Mouse (Mus musculus): Measurements from ENCODE around the gene Mfn2.

- no peak for TF ChIP-seq ZC3H11A (IDR thresholded peaks at IDR 0.05; ENCODE audit: borderline replicate concordance, low read depth, low read length)
- no peak for TF ChIP-seq MAFK (IDR thresholded peaks at IDR 0.05; ENCODE audit: insufficient read depth, low read depth, low read length)
- TF ChIP-seq HCFC1 (IDR thresholded peaks at IDR 0.05; ENCODE audit: borderline replicate concordance, insufficient read depth, low read length), result no peak
Measured at GRCm38 (mm10) chr4:147842871-147843270, 61.6 kb downstream of the Mfn2 start.
